Mouse (Mus musculus) embryo, embryonic 11 days (tissue): ENCODE measurements at regions not wholly inside any gene's neighbourhood (a gene's known extent, or its start where the extent isn't known, plus 50 kb on each side); places are given as distances from the start of the nearest gene placed in this dataset.

Experiments
- DNase-seq: peaks from one replicate; pipeline ENCODE4 v3.0.0-alpha.2; 2015

DNA sequence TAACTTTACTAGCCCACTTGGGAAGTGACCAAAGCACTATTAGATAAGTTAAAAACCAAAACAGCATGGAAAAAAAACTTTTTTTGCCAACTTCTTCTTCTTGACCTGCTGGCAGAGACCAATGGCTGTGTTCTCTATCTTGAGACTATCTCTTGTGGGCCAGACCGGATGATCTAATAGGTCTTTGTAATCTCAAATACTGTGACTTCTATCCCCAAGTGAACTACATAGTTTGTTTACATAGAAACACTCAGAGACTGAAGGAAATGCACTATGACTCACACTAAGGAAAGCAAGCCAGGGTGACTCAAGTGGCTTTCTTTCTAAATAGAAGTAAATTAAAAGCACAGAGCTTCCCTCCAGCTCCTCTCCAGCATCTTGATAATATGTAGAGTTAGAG lies 384.3 kb upstream of the Ubash3b start:
- DNase-seq, result no peak

DNA sequence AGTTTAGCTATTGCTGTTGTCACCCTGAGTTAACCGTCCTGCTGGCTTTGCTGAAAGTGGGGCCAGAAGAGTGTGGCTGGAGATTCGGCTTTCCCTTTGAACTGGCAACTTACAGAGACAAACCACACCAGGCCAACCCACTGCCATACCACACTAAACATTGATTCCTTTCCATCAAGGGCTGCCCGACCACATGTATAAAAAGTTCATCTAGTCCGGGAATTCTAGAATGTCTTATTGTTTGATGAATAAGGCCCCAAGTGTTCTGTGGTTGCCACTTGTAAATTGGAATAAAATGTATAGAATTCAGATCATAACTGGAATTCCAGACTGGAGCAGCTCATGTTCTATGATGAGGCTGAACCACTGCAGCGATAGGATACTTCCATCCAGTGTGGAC lies 381.0 kb upstream of the Ubash3b start:
- DNase-seq, result no peak

DNA sequence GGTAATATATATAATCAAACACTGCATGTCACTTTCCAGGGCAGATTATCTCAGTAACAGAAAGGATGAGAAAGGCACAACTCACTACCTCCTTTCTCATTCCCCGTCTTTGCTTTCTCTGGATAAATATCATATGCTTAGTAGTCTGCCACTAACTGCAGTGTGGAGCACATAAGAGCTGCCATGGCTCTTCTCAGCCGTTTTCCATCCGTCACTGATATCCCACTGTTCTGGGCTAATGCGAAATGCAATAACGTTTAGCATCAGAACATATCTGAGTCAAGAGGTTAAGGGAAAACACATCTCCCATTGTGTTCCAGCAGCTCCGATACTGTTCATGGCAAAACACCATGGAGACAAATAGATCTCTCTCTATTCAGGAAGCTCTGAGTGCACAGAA lies 379.8 kb upstream of the Ubash3b start:
- no peak for DNase-seq

GRCm38 (mm10) chr9:41532786-41533185 lies 371.3 kb upstream of the Ubash3b start:
- DNase-seq, result no peak

GRCm38 (mm10) chr9:41532290-41532689 lies 370.8 kb upstream of the Ubash3b start:
- DNase-seq, result no peak

GRCm38 (mm10) chr9:41531596-41531995 lies 370.1 kb upstream of the Ubash3b start:
- DNase-seq, result no peak

DNA sequence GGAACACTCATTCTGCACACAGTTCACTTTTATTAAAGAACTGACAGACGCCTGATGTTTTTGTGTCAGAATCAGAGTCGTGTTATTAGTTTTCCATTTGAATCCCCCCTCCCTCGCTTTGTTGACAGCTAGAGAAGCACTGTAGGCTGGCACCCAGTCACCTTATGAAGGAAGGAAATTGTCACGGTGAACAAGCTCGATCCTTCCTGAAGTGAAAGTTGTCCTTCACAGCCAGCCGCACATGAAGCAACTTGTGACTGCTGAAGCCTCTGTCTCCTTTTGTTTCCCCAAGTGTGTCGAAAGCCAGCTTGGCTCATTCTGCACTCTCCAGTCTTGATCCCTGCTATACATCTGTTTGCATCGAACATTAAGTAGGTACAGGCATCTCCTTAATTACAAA lies 364.6 kb upstream of the Ubash3b start:
- DNase-seq, result no peak

DNA sequence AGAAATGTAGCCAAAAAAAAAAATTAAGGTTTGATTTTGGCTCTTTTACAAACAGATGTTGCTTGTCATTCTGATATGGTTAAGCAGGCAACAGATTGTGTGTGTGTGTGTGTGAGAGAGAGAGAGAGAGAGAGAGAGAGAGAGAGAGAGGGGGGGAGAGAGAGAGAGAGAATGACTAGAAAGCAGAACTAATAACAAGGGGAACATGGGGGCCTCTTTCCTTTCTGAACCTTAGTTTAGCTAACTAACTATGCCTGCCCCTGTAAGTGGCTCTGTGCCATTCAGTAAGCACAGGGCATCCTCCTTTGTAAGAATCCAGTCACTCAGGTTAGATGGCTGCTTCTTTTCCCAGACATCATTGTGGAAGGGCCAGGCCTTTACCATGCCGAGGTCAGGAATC lies 364.0 kb upstream of the Ubash3b start:
- DNase-seq, result no peak

- DNase-seq, result no peak
Measured at GRCm38 (mm10) chr9:41524591-41524990, 363.1 kb upstream of the Ubash3b start.

DNA sequence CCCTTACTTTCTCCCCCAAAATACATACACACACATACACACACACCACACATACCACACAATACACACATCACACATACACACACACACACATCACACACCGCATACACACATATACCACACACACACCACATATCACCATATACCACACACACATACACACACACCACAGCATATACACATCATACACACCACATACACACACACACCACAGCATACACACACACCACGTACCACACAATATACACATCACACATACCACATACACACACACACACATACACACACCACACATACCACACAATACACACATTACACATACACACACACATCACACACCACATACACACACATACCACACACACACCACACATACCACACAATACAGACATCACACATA lies 362.5 kb upstream of the Ubash3b start:
- no peak for DNase-seq

DNA sequence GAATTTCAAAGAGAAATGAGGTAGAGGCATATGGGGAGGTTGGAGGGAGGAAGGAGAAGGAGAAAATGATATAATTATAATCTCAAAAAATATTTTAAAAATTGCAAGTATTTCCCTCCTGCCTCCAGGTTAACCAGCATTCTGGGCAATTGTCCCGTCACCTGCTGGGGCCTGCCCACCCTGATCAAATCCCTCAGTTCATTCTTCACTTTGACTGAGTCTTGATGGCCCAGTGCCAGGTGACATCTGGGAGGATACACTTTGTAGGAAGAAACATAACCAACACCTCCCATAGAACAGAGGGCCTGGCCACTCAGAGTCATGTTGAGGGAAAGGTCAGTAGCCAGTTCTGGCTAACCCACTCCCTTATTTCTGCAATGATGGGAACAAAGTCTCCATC lies 360.8 kb upstream of the Ubash3b start:
- no peak for DNase-seq

DNA sequence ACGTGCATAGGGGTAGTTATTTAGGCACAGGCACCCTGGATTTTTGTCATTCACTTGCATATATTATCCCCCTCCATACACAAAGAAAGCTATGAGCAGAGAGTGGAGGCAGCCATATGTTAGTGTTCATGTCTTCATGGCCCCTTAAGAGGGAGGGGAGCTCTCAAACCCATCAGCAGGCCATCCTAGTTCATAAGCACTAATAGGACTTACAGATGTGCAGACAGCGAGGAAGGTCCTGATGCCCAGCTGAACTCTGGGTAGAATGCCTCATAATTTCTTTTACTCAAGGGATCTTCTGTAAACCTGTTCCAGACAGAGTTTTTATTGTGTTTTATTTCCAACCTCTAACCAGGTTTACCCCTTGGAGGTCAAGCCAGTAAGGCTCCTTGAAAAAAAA lies 356.3 kb upstream of the Ubash3b start:
- no peak for DNase-seq

GRCm38 (mm10) chr9:41517053-41517696 lies 355.7 kb upstream of the Ubash3b start:
- DNase-seq, result no peak

GRCm38 (mm10) chr9:41515192-41515591 lies 353.7 kb upstream of the Ubash3b start:
- no peak for DNase-seq

DNA sequence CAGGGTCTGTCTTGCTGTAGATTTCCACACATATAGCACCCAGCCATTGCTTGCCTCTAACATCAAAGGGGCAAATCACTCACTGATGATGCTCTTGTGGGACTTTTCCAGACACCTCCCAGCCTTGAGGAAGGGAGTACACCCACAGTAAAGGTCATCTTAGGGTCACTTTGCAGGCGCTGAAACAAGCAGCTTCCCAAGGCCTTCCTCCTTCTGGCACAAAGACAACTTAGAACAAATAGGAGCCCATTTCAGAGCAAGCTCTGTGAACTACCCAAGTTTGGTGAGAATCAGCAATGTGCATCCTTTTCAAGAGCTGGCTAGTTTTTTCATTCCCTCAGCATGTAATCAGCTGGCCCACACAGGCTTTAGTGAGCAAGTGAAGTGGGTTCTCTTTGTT lies 352.2 kb upstream of the Ubash3b start:
- no peak for DNase-seq

GRCm38 (mm10) chr9:41509597-41509996 lies 348.1 kb upstream of the Ubash3b start:
- DNase-seq, result no peak

- no peak for DNase-seq
Measured at GRCm38 (mm10) chr9:41508746-41509145, 347.2 kb upstream of the Ubash3b start.

DNA sequence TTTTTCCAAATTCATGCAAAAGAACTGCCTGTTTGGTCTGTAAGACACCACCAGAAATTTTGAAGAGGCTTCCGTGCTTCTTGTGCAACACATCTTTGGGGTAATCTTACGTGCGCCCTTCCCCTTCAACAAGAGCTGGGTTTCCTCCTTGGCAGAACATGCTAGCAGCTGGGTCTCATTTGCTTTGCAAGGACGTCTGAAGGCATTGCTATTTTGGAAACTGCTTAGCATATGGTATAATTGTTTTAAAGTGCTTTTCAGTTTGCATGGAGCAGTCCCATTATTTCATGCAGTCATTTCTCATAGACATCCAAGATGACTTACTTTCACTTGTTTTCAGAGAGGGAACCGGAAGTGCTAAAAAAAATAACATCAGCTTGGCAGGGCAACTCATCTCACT lies 336.8 kb upstream of the Ubash3b start:
- DNase-seq, result no peak

GRCm38 (mm10) chr9:41490112-41490511 lies 328.6 kb upstream of the Ubash3b start:
- DNase-seq, result no peak

- no peak for DNase-seq
Measured at GRCm38 (mm10) chr9:41488046-41488445, 326.5 kb upstream of the Ubash3b start.

DNA sequence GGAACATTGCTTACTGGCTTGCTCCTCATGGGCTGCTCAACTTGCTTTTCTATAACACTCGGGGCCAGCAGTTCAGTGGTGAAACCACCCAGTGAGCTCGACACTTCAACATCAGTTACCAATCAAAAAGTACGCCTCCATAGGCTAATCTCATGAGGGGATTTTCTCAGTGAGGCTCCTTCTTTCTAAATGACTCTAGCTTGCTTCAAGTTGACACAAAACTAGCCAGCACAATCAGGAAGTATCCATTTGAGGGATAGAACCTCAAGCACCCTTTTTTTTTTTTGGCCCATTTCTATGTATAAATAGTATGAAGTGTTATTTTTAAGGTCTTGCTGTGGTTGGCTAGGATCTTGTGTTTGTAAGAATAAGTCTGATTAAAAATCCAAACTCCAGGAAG lies 321.7 kb upstream of the Ubash3b start:
- DNase-seq, result no peak

GRCm38 (mm10) chr9:41481611-41482266 lies 320.2 kb upstream of the Ubash3b start:
- DNase-seq, result no peak

GRCm38 (mm10) chr9:41479854-41480749 lies 318.6 kb upstream of the Ubash3b start:
- DNase-seq, result no peak

GRCm38 (mm10) chr9:41479085-41479484 lies 317.6 kb upstream of the Ubash3b start:
- DNase-seq, result no peak
